Mouse (Mus musculus) erythroblast, embryonic 14.5 days (primary cell): ENCODE data around the gene Zap70.

Source experiments
- GATA1 ChIP-seq: IDR thresholded peaks from 2 replicates; pipeline ENCODE4 v1.6.1; 2012; ENCODE audit warnings: low read length, inconsistent platforms, mixed read lengths
- TAL1 ChIP-seq: IDR thresholded peaks from 3 replicates; pipeline ENCODE4 v1.6.1; 2012; ENCODE audit warnings: low read length, inconsistent platforms, mixed read lengths

DNA sequence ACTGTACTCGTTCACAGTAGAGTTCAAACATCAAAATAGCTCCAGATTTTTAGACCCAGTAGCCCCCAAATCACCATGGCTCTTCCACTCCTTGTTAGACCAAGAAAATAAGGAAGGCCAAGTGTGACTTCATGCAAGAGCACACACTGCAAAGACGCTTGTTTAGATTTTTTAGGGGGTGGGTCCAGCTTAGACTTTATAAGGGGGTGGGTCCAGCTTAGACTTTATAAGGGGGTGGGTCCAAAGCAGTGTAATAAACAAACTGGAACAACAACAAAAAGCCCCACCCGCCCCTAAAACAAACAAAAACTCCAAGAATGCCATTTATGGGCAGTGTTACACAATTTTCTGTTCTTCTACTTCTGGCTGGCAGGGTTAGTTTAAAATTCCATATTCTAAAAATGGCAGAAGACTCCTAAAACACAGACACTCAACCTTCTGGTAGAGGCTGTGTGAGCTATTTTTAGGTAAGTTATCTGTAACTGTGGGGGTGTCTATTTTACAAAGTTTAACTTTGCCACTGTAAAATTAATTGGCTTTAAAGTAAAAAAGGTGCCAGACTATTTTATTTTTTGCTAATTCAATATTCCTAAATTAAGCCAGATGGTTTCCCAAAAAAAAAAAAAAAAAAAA lies 38.9 kb downstream of the Zap70 start:
- TF ChIP-seq TAL1 = no peak
- TF ChIP-seq GATA1 = no peak
